Mouse (Mus musculus) left cerebral cortex, adult 11 months (tissue): ENCODE measurements around the gene Luc7l3.

Experiments used
- DNase-seq: peaks from one replicate; pipeline ENCODE4 v3.0.0; 2022; ENCODE audit warnings: low spot score

The Luc7l3 gene

GRCm38 (mm10) chr11:94255733-94256132, 66.1 kb downstream of the Luc7l3 start:
- no peak for DNase-seq

GRCm38 (mm10) chr11:94253691-94254090, 68.1 kb downstream of the Luc7l3 start:
- DNase-seq = no peak

- DNase-seq = no peak
Observed at GRCm38 (mm10) chr11:94253156-94253555, 68.6 kb downstream of the Luc7l3 start.

- no peak for DNase-seq
Observed at GRCm38 (mm10) chr11:94246789-94247061, 75.1 kb downstream of the Luc7l3 start.

GRCm38 (mm10) chr11:94245955-94246788, 75.6 kb downstream of the Luc7l3 start, which contains the start of gene Wfikkn2:
Gene Wfikkn2 (minus strand): TSS chr11:94246005.
- DNase-seq = no peak

- no peak for DNase-seq
Observed at GRCm38 (mm10) chr11:94244385-94244784, 77.4 kb downstream of the Luc7l3 start.

GRCm38 (mm10) chr11:94243422-94244180, 78.2 kb downstream of the Luc7l3 start:
- no peak for DNase-seq

GRCm38 (mm10) chr11:94242760-94243421, 78.9 kb downstream of the Luc7l3 start:
- no peak for DNase-seq

GRCm38 (mm10) chr11:94239706-94240105, 82.1 kb downstream of the Luc7l3 start:
- no peak for DNase-seq

- DNase-seq = no peak
Observed at GRCm38 (mm10) chr11:94238786-94239185, 83.0 kb downstream of the Luc7l3 start.
